Mouse (Mus musculus) C2C12 (cell line): ENCODE measurements around the gene Pfdn2. TPM values are rescaled to one million over a fixed set of nuclear protein-coding genes. Genes with fewer than 3 reads are reported as not detected.

Experiments used
- H3K27me3 ChIP-seq: one replicate; pipeline ENCODE4 v1.6.1; 2011; ENCODE audit not compliant: control insufficient read depth, insufficient read depth, insufficient read length
- H3K36me3 ChIP-seq: one replicate; pipeline ENCODE4 v1.6.1; 2011; ENCODE audit not compliant: control insufficient read depth, insufficient read depth
- H3K4me3 ChIP-seq: one replicate; pipeline ENCODE4 v1.5.1; 2011; ENCODE audit warnings: mild to moderate bottlenecking, control low read depth; ENCODE audit not compliant: poor library complexity, insufficient read depth, severe bottlenecking
- H3K79me2 ChIP-seq: one replicate; pipeline ENCODE4 v1.6.1; 2011; ENCODE audit not compliant: control insufficient read depth, insufficient read depth
- H3K79me3 ChIP-seq: one replicate; pipeline ENCODE4 v1.6.1; 2011; ENCODE audit warnings: low read depth, control low read depth
- H3ac ChIP-seq: one replicate; pipeline ENCODE3; 2011; ENCODE audit warnings: low read depth; ENCODE audit not compliant: control insufficient read depth, insufficient read length
- CEBPB ChIP-seq: IDR thresholded peaks from one replicate; pipeline ENCODE4 v1.6.1; 2011; ENCODE audit warnings: low read depth, mild to moderate bottlenecking, control low read depth, moderate library complexity
- CTCF ChIP-seq: IDR thresholded peaks from one replicate; pipeline ENCODE4 v1.5.1; 2011; ENCODE audit not compliant: control insufficient read depth, insufficient read depth, insufficient read length
- FOSL1 ChIP-seq: IDR thresholded peaks from one replicate; pipeline ENCODE4 v1.8.0; 2011; ENCODE audit warnings: mild to moderate bottlenecking, low read length; ENCODE audit not compliant: poor library complexity, insufficient read depth, severe bottlenecking
- MAX ChIP-seq: IDR thresholded peaks from one replicate; pipeline ENCODE4 v1.6.1; 2011; ENCODE audit warnings: mild to moderate bottlenecking, control low read depth
- MYOD1 ChIP-seq: IDR thresholded peaks from one replicate; pipeline ENCODE4 v1.6.1; 2011; ENCODE audit warnings: low read depth; ENCODE audit not compliant: control insufficient read depth, insufficient read length
- MYOG ChIP-seq: IDR thresholded peaks from one replicate; pipeline ENCODE4 v1.6.1; 2011; ENCODE audit not compliant: control insufficient read depth, insufficient read length; ENCODE audit errors: extremely low read depth
- USF1 ChIP-seq: IDR thresholded peaks from one replicate; pipeline ENCODE4 v1.6.1; 2011; ENCODE audit warnings: low read depth, mild to moderate bottlenecking, control low read depth, moderate library complexity
- polyA plus RNA-seq: library from polyadenylated mRNA; unstranded; fragments of >200 nt; fragmentation: generic; extraction: Trizol; gene quantifications from one replicate; pipeline ENCODE4 v1.2.1, GENCODE M21; 2012; ENCODE audit warnings: missing spikeins

Pfdn2 gene
- polyA plus RNA-seq, 1 experiment, result 90.9 TPM

DNA sequence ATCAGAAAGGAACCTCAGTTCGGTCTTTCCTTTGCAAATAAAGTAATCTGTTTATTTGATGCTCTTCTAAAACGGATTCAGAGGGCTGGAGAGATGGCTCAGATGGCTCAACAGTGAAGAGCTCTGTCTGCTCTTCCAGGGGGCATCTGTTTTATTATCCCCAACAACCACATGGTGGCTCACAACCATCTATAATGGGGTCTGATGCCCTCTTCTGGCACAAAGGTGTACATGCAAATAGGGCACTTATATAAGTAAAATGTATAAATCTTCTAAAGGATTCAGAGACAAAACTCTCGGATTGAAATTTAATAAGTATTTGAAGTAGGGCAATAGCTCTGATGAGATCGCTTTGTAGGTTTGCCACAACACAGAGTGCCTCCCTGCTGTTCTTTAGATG lies 13.0 kb downstream of the Pfdn2 start:
- Histone ChIP-seq H3K4me3 (no peak overlapping the region), H3K27me3 (no peaks in the 10 kb centered on the region), H3K36me3 (peaks cover 30% of the 10 kb centered on the region), H3K79me3 (peaks cover 14% of the 10 kb centered on the region), H3ac (no peak overlapping the region), H3K79me2 (peaks cover 32% of the 10 kb centered on the region)
- no peak for TF ChIP-seq USF1
- no peak for TF ChIP-seq MYOG
- TF ChIP-seq CTCF, result no peak
- no peak for TF ChIP-seq MAX
- no peak for TF ChIP-seq FOSL1
- no peak for TF ChIP-seq CEBPB
- no peak for TF ChIP-seq MYOD1

DNA sequence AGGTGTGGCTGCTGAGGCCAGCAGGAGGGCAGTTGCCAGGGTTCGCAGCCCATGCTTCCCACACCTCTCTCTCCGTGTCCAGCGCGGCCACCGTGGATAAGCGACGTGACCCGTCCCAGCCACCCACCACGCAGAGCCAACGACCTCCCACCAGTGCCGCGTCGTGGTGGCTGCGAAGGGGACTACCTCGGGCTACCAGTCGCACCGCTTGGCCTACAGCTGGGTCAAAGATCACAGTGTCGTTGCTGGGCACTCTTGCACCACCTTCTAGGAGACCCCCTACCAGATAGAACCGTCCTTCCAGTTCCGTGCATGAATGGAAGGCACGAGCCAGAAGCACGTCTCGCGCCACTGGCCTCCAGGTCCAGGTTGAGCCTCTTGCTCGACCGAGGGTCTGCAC lies 14.8 kb downstream of the Pfdn2 start:
- Histone ChIP-seq H3ac (no peak overlapping the region), H3K79me2 (peaks cover 15% of the 10 kb centered on the region), H3K4me3 (no peak overlapping the region), H3K27me3 (no peaks in the 10 kb centered on the region), H3K36me3 (peaks cover 30% of the 10 kb centered on the region), H3K79me3 (peaks cover 2% of the 10 kb centered on the region)
- no peak for TF ChIP-seq MYOD1
- TF ChIP-seq FOSL1, result no peak
- TF ChIP-seq CTCF, result no peak
- no peak for TF ChIP-seq CEBPB
- TF ChIP-seq MAX, result no peak

GRCm38 (mm10) chr1:171360656-171361055 lies 15.2 kb downstream of the Pfdn2 start, which contains the start of gene Klhdc9:
Klhdc9 (minus strand) TSS chr1:171360798.
- TF ChIP-seq CEBPB (no peak), MAX (no peak), CTCF (no peak), MYOG (no peak), USF1 (no peak), FOSL1 (no peak), MYOD1 (no peak)
- Histone ChIP-seq H3K79me3 (no peaks in the 10 kb centered on the region), H3ac (no peak within 1 kb of the TSS), H3K4me3 (no peak within 1 kb of the TSS), H3K27me3 (no peaks in the 10 kb centered on the region), H3K36me3 (peaks cover 30% of the 10 kb centered on the region), H3K79me2 (peaks cover 12% of the 10 kb centered on the region)

GRCm38 (mm10) chr1:171361106-171362103 lies 15.9 kb downstream of the Pfdn2 start:
- peaks cover 27% of the 10 kb centered on the region for H3K36me3 ChIP-seq
- H3K27me3 ChIP-seq, result no peaks in the 10 kb centered on the region
- H3K4me3 ChIP-seq, result no peak overlapping the region
- no peaks in the 10 kb centered on the region for H3K79me3 ChIP-seq
- H3K79me2 ChIP-seq, result peaks cover 4% of the 10 kb centered on the region
- no peak overlapping the region for H3ac ChIP-seq
- TF ChIP-seq USF1, result no peak

- Histone ChIP-seq H3K36me3 (no peaks in the 10 kb centered on the region), H3ac (no peak overlapping the region), H3K4me3 (no peak overlapping the region), H3K79me2 (no peaks in the 10 kb centered on the region), H3K79me3 (no peaks in the 10 kb centered on the region), H3K27me3 (no peaks in the 10 kb centered on the region)
- TF ChIP-seq MAX, result no peak
- no peak for TF ChIP-seq MYOD1
- no peak for TF ChIP-seq FOSL1
- TF ChIP-seq CTCF, result no peak
- no peak for TF ChIP-seq CEBPB
- TF ChIP-seq MYOG, result no peak
- TF ChIP-seq USF1, result no peak
These were observed 20.5 kb downstream of the Pfdn2 start for GRCm38 (mm10) chr1:171365934-171366333.

DNA sequence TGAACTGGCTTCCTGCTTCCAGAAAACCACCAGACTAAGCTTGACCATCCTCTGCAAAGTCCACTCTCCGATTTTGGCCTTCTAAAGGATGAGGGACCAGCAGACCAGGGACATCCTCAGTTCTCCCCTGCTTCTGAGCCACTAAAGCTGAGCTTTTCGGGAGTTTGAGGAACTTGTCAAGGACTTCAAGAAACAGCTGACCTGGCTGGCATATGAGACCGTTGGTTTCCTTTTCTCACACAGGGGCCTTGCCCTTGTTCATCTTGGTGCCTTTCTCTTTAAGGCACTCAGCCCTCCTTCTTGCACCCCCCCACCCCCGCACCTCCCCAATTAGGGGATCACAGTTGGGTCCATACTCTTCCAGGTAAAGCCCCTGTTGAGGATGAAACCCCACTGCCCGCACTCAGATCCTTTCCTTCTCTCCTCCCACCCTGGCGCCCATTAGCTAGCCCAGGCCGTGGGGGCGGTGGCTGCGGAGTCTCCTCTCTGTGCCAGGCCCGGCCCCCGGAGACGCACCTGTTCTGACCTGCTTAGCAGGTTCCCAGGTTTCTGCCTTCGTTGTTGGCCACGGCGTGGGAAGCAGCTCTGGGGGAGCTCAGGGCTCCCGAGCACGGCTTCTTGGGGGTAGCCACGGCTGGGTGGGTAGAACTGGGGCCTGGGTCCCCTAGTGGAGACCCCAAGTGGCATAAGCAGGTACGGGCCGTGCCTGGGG lies 24.5 kb downstream of the Pfdn2 start, which contains the start of gene Nectin4:
Nectin4 (plus strand) TSS at position 255 of the 712 bp plus-strand sequence.
- no peaks in the 10 kb centered on the region for H3K27me3 ChIP-seq
- TF ChIP-seq MYOG, result no peak
- no peak for TF ChIP-seq MAX
- no peak for TF ChIP-seq FOSL1
- no peak for TF ChIP-seq MYOD1
- TF ChIP-seq USF1, result no peak
- TF ChIP-seq CTCF, result no peak
- no peak for TF ChIP-seq CEBPB
- H3K36me3 ChIP-seq, result no peaks in the 10 kb centered on the region
- H3K79me3 ChIP-seq, result no peaks in the 10 kb centered on the region
- H3K79me2 ChIP-seq, result no peaks in the 10 kb centered on the region
- no peak within 1 kb of the TSS for H3ac ChIP-seq
- no peak within 1 kb of the TSS for H3K4me3 ChIP-seq
